Mouse (Mus musculus) heart, embryonic 14.5 days (tissue): ENCODE data around the gene Fam53b. TPM values are rescaled to one million over a fixed set of nuclear protein-coding genes. Genes with fewer than 3 reads are reported as not detected.

Experiments
- ATAC-seq: fragments of 200-750 bp; cut with Nextera tagmentation; 2 replicates; pipeline ENCODE4 v1.8.0; 2017; ENCODE audit warnings: low read depth, moderate TSS enrichment; ENCODE audit not compliant: insufficient number of reproducible peaks, insufficient read depth, low FRiP score
- H3K27ac ChIP-seq, 2 experiments: fragments of 200-500 bp in 1 of 2; fragments of 300-500 bp in 1 of 2; sonication (generic) in 1 of 2; replicated peaks in 1 of 2; 2 replicates each; pipeline ENCODE4 v1.5.1; 2012 to 2014; ENCODE audit warnings: low read depth in 2 of 2, low read length in 2 of 2, control low read depth in 1 of 2, mild to moderate bottlenecking in 1 of 2, mixed read lengths in 1 of 2; ENCODE audit not compliant: control insufficient read depth in 1 of 2, insufficient read depth in 1 of 2
- H3K27me3 ChIP-seq: fragments of 300-500 bp; sonication (generic); 2 replicates; pipeline ENCODE4 v1.6.1; 2014; ENCODE audit warnings: mild to moderate bottlenecking, low read length, control low read depth; ENCODE audit not compliant: control insufficient read depth, insufficient read depth
- H3K36me3 ChIP-seq: fragments of 300-500 bp; sonication (generic); 2 replicates; pipeline ENCODE4 v1.6.1; 2014; ENCODE audit warnings: mild to moderate bottlenecking, control low read depth, low read length, mixed read lengths; ENCODE audit not compliant: control insufficient read depth, insufficient read depth
- H3K4me1 ChIP-seq, 2 experiments: fragments of 200-500 bp in 1 of 2; fragments of 300-500 bp in 1 of 2; sonication (generic) in 1 of 2; 2 replicates each; pipeline ENCODE4 v1.6.1; 2012 to 2014; ENCODE audit warnings: low read length in 2 of 2, control low read depth in 1 of 2, mixed read lengths in 1 of 2; ENCODE audit not compliant: control insufficient read depth in 2 of 2, insufficient read depth in 2 of 2
- H3K4me2 ChIP-seq: fragments of 300-500 bp; sonication (generic); 2 replicates; pipeline ENCODE4 v1.6.1; 2014; ENCODE audit warnings: mild to moderate bottlenecking, low read length
- H3K4me3 ChIP-seq, 2 experiments: fragments of 200-500 bp in 1 of 2; fragments of 300-500 bp in 1 of 2; sonication (generic) in 1 of 2; 2 replicates each; pipeline ENCODE4 v1.5.1; 2012 to 2014; ENCODE audit warnings: low read length in 2 of 2, mild to moderate bottlenecking in 2 of 2, control low read depth in 1 of 2, low read depth in 1 of 2, moderate library complexity in 1 of 2; ENCODE audit not compliant: control insufficient read depth in 1 of 2, insufficient read depth in 1 of 2
- H3K9ac ChIP-seq: fragments of 300-500 bp; sonication (generic); 2 replicates; pipeline ENCODE4 v1.6.1; 2014; ENCODE audit warnings: mild to moderate bottlenecking, low read length
- H3K9me3 ChIP-seq: fragments of 300-500 bp; sonication (generic); 2 replicates; pipeline ENCODE4 v1.6.1; 2016; ENCODE audit warnings: low read length, control low read depth; ENCODE audit not compliant: control insufficient read depth
- WGBS: fragments of 180-500 bp; shearing (Covaris S2); extraction: QIAGEN DNeasy Blood & Tissue Kit; methylation state at CpG from one replicate; pipeline ENCODE4 v1.1.7; 2014; 5-methylcytosine and 5-hydroxymethylcytosine counted together
- polyA plus RNA-seq: library from polyadenylated mRNA; unstranded; fragments of >200 nt; fragmentation: Nextera tagmentation; extraction: Ambion mirVana; gene quantifications from 2 replicates; pipeline ENCODE4 v1.2.1, GENCODE M21; 2014

Gene Fam53b
- polyA plus RNA-seq, 1 experiment from 2014 or later = 15.4 TPM

DNA sequence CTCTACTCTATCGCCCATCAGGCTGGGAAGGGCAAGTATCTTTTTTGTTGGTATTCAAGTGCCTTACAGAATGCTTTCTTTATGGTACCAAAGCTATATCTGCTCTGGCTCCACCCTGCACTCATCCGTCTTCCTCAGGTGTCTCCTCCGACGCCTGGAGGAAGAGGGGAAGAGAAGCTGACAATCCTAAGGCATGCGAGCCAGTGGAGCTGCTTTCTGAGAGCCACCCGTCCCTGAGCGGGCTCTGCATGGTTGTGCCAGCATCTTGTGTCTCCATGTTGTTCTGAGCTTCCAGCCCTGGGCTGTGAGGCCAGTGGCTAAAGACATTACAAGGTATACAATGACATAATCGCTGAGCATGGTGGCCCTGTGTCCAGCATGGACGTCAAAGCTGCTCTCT is 79.5 kb downstream of the Fam53b start:
- WGBS = 91% methylated on average over 9 of the region's 9 CpGs
- H3K27ac ChIP-seq = no peak overlapping the region
- no peak for ATAC-seq

DNA sequence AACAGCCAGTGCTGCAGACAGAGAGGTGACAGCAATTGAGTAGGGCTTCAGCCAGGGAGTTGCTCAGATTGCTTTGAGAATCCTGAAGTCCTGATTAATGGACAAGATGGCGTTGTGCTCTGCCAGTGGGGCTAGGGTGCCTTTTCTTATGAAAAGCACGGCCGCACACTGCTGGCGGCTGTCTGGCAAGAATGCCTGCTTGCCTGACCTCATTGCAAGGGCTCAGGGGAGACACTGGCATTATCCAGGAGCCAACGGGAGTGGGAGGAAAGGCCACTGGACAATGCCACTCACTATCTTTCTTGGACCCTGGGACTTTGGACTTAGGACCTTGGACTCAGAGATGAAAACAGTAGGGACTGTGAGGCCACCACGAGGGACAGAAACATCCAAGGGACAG is 80.2 kb downstream of the Fam53b start:
- H3K9ac ChIP-seq = no peak overlapping the region
- no peaks in the 10 kb centered on the region for H3K27me3 ChIP-seq
- no peak for ATAC-seq
- H3K4me1 ChIP-seq = peaks cover 23 to 39% of the 10 kb centered on the region in 2 experiments
- no peak overlapping the region for H3K27ac ChIP-seq
- H3K4me2 ChIP-seq = no peak overlapping the region
- 0 out of 2 replicates have a peak, but pooled peaks cover 9% of the 10 kb centered on the region for H3K36me3 ChIP-seq
- H3K4me3 ChIP-seq = no peak overlapping the region
- WGBS = 73% methylated on average over 6 of the region's 6 CpGs
- no peaks in the 10 kb centered on the region for H3K9me3 ChIP-seq

More for the DNA sequence above, 79.5 kb downstream of the Fam53b start:
- peaks cover 18 to 37% of the 10 kb centered on the region in 2 experiments for H3K4me1 ChIP-seq
- no peaks in the 10 kb centered on the region for H3K27me3 ChIP-seq
- H3K9me3 ChIP-seq = no peaks in the 10 kb centered on the region
- no peak overlapping the region for H3K9ac ChIP-seq
- no peak overlapping the region for H3K4me2 ChIP-seq
- H3K36me3 ChIP-seq = 0 out of 2 replicates have a peak, but pooled peaks cover 9% of the 10 kb centered on the region
- no peak overlapping the region for H3K4me3 ChIP-seq

DNA sequence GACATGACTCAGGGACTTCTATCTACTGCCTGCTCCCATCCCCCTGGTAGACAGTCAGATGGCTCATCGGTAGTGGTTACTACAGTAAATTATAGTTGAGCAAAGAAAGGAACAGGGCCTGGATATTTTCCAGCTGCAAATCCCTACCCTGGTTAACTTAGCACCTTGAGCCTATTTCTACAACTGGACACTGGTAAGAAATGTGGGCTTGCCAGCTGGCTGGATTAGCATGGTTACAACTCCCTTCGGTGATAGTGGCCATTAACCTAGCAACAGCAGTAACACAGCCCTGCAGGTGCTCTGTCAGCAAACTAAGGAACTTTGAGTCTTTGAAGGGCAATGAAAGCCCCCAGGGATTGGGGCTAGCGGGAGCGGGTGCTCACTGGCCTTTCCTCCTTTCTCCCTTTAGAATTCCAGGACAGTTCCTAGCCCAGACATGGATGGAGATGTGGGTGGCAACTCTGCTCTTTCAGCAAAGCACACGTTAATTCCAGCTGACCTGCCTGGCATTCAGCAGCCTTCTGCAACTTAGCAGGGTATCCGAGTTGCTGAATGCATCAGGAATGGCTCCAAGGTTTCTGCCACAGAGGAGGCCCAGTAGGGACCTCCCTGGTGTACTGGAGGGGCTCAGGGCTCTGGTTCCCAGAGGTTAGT is 81.4 kb downstream of the Fam53b start:
- ATAC-seq = no peak
- no peak overlapping the region for H3K9ac ChIP-seq
- no peak overlapping the region for H3K27ac ChIP-seq
- 83% methylated on average over 6 of the region's 6 CpGs for WGBS
- 0 out of 2 replicates have a peak, but pooled peaks cover 12% of the 10 kb centered on the region for H3K36me3 ChIP-seq
- no peak overlapping the region for H3K4me2 ChIP-seq
- no peak overlapping the region for H3K4me3 ChIP-seq
- no peaks in the 10 kb centered on the region for H3K27me3 ChIP-seq
- H3K4me1 ChIP-seq = peaks cover 21 to 34% of the 10 kb centered on the region in 2 experiments
- H3K9me3 ChIP-seq = no peaks in the 10 kb centered on the region

DNA sequence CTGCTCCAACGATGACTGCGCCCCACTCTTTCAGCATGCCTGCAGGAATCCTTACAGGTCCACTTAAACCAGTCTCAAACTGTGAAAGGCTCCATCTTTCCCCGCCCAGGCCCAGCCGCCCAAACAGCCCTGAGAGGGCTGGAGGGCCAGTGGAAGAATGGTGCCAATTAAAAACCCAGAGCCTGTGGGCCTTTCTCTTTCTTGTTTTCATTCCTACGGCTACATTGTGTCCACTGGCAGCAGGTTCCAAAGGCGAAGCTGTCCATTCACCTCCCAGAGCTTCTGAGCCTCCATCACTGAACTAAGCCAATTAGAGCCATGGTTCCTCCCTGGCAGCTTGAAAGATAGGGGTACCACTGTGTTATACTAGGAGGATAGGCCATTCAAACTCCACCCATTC is 82.1 kb downstream of the Fam53b start:
- Histone ChIP-seq H3K27ac (no peak overlapping the region), H3K4me3 (no peak overlapping the region), H3K9ac (no peak overlapping the region), H3K27me3 (no peaks in the 10 kb centered on the region), H3K36me3 (0 out of 2 replicates have a peak, but pooled peaks cover 12% of the 10 kb centered on the region), H3K4me2 (no peak overlapping the region), H3K9me3 (no peaks in the 10 kb centered on the region), H3K4me1 (peaks cover 18 to 31% of the 10 kb centered on the region in 2 experiments)
- no peak for ATAC-seq
- 80% methylated on average over 6 of the region's 6 CpGs for WGBS

DNA sequence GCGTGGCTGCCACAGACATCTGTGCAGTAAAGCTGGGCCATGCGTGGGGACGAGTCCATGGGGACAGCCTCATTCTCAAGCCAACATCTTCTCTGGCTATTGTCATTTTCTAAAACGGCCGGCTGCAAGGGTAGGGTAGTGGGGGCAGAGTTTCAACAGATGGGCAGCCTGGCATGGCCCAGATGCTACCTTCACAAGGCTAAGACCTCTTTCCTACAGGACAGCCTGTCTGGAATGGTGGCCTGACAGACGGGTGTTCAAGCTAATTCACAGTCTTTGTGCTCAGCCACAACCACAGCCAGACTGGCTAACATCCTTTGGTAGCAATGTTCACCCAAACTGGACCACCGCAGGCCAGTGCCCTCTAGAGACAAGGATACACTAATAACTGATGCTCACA is 83.2 kb downstream of the Fam53b start:
- Histone ChIP-seq H3K4me3 (no peak overlapping the region), H3K36me3 (0 out of 2 replicates have a peak, but pooled peaks cover 12% of the 10 kb centered on the region), H3K9me3 (no peaks in the 10 kb centered on the region), H3K27ac (no peak overlapping the region), H3K4me2 (no peak overlapping the region), H3K9ac (no peak overlapping the region), H3K27me3 (no peaks in the 10 kb centered on the region), H3K4me1 (peaks cover 11 to 24% of the 10 kb centered on the region in 2 experiments)
- ATAC-seq = no peak
- 85% methylated on average over 7 of the region's 7 CpGs for WGBS

DNA sequence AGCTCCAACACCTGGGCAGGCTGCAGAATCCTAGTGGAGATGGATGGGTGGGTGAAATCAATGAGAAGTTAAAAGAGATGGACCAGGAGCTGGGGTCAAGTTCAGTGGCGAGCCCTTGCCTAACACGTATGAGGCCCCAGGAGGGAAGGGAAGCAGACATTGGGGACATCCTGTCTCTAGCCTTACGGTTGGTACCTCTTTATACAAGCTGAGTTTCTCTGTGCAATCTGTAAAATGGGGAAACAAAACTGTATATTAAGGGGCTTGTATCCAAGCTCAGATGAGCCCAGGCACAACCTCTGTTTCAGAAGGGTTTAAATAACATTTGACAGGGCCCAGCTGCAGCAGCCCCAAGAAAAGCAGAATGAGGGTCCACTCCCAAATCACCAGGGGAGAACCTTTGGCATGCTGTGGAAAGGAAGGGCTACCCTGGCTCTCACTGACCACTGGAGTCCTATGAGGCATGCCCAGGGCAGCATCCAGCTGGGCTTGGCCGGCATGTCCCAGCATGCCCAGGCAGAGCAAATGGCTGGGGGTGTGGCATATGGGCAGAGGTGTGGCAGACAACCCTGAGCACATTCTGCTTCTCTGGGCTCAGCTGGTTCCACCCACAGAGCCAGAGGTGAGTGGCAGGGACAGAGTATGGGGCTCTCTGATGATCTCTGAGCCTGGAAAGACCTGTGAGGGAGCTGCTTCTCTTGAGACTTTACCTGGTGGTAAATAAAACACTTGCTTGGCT is 84.4 kb downstream of the Fam53b start:
- Histone ChIP-seq H3K4me2 (no peak overlapping the region), H3K27me3 (no peaks in the 10 kb centered on the region), H3K4me1 (peaks cover 15 to 30% of the 10 kb centered on the region in 2 experiments), H3K9ac (no peak overlapping the region), H3K36me3 (0 out of 2 replicates have a peak, but pooled peaks cover 3% of the 10 kb centered on the region), H3K9me3 (no peaks in the 10 kb centered on the region), H3K27ac (no peak overlapping the region), H3K4me3 (no peak overlapping the region)
- ATAC-seq = no peak
- WGBS = 74% methylated on average over 4 of the region's 4 CpGs

DNA sequence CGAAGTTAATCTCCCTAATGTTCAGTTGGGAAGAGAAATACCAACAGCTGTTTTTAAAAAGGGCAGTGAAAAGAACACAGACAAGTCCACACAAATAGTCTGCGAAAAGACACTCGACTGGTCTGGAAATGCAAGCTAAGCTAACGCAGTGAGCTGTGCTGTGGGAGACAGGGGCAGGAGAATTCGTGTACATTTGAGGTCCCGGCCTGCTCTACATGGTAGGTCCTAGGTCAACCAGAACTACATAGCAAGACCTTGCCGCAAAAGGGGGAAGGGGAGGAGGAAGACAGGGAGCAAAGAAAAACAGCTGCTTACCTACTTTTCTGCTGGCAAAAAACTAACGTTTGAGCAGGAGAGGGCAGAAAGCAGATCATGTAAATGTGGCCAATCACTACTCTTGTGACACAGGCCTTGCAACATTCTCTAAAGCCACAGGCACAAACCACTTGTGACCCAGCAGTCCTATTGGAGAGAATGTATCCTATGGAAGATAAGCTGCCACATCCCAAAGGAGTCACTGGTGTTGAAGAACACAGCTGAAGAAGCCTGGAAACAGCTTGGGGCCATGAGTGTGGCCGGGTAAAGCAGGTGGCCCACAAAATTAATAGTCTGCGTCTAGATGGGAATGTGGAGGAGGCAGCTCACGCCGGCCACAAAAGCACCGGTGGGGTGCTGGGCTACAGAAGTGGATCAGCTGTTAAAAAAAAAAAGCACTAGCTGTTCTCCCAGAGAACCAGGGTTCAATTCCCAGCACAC is 87.4 kb downstream of the Fam53b start:
- Histone ChIP-seq H3K4me2 (no peak overlapping the region), H3K27me3 (no peaks in the 10 kb centered on the region), H3K9ac (no peak overlapping the region), H3K4me1 (peaks cover 26 to 41% of the 10 kb centered on the region in 2 experiments), H3K9me3 (no peaks in the 10 kb centered on the region), H3K27ac (no peak overlapping the region), H3K4me3 (no peak overlapping the region), H3K36me3 (0 out of 2 replicates have a peak, but pooled peaks cover 3% of the 10 kb centered on the region)
- ATAC-seq = no peak
- WGBS = 78% methylated on average over 13 of the region's 13 CpGs
